Mouse (Mus musculus) spleen, postnatal 4 days (tissue): Measurements from ENCODE around the gene Med27.

ENCODE experiments used
- DNase-seq, 2 experiments: peaks; one replicate each; pipeline ENCODE4 v3.0.0; 2022; ENCODE audit warnings: low spot score in 2 of 2

Med27 gene

DNA sequence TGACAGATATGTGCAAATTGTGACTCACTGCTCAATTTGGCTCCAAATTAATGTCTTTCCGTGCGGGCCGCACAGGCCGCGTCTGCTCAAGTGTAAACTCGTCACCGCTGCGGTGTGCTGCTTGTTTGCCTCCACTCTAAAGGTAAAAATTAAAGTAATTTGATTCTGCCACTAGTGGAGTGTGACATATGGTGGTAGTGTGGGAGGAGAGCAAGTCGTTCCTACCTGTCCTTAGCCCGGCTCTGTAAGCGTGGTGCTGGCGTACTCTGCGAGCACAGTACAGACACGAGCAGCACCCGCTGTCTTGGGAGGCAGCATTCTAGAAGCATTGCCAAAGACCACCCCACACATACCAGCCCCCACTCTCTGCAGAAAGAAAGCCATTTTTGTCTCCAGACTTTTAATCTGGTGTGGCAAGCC lies 121.9 kb downstream of the Med27 start:
- DNase-seq = no peak

GRCm38 (mm10) chr2:29472952-29473437 lies 126.4 kb downstream of the Med27 start:
- DNase-seq = no peak

- no peak for DNase-seq
These were observed 127.3 kb downstream of the Med27 start for GRCm38 (mm10) chr2:29473907-29474306.

DNA sequence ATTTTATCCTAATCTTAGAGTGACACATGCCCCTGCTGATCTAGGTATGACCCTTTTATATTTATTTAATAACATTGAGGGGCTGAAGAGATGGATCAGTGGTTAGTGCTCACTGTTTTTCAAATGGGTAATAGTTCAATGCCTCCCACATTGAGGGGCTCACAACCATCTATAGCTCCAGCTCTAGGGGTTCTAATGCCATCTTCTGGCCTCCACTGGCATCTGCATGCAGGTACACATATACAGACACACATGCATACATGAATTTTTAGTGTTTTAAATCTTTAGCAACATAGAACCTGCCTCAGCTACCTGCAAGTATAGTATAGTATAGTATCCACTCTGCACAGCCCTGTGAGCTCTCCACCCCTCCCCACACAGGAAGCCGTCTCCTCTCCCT lies 130.1 kb downstream of the Med27 start:
- no peak for DNase-seq

- DNase-seq = no peak
These were observed 135.2 kb downstream of the Med27 start for GRCm38 (mm10) chr2:29481856-29482255.

DNA sequence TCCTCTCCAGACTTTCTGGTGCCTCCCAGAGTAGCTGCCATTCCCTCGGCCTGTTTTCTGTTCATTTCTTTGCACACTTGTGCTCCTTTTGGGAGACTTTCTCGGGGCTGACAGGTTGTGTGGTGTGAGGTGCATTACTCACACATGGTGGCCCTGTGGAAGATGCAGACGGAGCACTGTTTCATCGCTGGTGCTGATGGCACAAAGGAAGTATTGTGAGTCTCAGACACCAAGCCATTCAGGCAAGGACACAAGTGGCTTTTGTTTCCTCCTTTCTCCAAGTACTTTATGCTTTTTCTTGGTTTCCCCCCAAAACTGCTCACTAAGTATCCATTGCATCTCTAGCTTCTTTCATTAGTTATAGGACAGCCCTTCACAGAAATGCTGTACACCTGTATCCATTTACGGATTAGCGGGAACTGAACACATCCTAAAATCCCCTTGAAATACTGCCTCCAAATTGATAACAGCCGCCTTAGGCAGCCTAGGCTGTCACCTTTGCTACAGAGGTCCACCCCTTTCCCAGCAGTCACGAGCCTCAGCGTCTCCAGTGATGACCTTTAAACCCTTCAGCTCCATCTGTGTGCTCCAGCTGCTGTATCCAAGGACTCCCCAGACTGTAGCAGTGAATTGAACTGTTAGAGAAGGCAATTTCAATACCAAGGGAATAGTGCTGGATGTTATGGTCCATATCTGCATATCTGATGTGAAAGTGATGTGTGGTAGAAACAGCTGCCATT lies 136.5 kb downstream of the Med27 start:
- no peak for DNase-seq

DNA sequence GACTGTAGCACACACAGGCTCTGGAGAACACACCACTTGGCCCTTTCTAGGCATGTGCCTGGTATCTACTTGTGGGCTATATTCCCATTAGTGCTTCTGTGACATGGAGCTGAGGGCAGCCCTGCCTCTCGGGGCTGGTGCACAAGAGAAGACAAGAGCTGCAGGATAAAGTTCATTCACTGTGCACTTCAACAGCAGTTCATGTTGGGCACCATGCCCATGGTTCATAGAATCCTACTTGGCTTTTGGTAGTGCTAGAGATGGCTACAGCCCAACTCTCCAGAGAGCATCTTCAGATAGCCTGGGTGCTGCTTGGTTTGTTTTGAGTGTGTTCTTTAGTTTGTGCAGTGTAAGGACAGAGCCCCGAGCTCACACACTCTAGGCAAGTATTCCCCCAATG lies 138.9 kb downstream of the Med27 start:
- DNase-seq = no peak

DNA sequence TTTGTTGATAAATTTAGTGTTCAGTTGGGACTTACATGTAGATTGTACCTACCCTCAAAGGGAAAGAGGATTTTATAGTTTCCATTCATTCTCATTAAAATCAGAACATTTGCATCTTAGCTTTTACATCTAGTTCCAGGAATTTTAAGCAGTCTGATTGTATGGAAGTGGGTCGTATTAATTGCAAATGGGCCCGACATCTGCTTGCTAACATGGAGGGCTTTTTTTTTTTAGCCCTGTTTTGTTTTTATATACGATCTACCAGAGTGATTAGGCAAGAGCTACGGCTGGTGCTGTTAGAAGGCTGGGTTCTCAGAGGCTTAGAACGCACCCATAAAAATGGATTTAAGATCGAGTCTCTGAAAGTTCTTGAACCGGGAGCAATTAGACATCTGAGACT lies 139.9 kb downstream of the Med27 start:
- DNase-seq = no peak

- DNase-seq = no peak
These were observed 141.0 kb downstream of the Med27 start for GRCm38 (mm10) chr2:29487652-29488051.

DNA sequence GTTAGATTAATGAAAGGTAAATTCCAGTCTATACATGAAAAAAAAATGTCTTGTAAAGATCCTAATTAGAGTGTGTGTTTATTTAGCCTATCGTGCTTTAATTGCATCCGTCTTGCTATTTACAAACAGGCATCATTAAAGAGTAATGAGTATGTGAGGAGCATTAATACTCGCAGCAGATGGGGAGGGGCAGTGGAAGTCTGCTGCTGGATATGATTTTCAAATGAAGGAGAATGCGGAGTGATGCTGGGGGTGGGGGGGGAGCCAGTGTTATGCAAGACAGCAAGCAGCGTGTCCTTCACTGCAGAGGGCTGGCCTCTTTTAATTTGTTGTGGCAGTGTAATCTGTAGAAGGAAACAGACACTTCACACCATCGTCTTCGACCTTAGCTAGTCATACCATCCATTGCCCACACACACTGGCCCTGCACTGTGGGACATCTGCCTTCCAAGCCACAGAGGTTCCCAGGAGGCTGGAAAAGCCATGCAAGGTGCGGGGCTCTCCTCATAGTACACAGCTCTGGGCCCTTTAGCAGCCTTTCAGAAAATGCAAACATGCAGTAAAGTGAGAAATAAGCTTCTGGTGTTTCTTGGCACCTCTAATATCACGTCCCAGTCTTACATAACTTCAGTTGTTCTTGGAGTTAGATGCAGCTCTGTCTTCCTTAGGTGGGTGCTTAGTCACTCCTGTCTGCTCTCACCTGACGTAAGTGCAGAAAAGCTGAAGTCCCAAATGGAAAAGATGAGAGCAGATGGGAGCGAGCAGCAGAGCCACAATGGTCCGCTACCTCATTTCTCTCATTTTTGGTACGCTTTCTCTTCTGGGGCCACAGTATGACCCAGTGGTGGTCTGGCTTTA lies 142.0 kb downstream of the Med27 start:
- DNase-seq = no peak

DNA sequence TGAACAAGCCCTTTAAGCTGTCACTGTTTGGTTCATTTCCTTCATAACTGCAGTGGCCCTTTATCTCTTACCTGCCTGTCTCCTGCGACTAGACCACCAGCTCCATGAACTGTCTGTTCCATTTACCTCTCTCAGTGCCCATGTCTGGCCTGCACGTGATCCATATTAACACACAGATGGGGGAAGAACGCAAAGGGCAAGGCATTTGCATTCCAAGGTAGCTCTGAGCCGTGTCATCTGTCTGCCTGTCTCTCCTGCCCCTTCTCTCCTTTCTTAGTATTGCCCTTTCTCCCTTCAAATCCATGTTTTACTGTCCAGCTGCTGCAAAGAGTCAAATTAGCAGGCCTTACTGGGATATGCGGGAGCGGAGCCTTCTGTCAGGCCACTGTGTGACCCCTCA lies 145.0 kb downstream of the Med27 start:
- no peak for DNase-seq

- DNase-seq = no peak
These were observed 146.9 kb downstream of the Med27 start for GRCm38 (mm10) chr2:29493396-29494031.

DNA sequence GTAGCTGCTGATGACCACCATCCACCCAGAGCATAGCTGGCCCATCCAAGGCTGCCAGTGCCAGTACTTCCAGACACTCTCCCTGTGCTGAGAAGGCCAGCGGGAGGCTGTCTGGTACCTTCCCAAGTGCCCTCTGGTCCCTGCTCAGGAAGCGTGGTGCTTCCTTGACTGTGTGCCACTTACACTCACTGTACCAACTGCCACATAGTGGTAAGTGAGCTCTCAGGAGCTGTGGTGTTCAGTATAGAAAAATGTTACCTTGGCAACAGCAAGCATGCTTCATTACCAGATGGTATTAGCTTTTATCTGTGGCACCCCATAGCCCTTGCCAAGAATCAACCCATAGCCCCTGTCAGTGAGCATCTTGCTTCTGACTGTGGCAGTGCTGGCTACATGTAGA lies 148.7 kb downstream of the Med27 start:
- no peak for DNase-seq

DNA sequence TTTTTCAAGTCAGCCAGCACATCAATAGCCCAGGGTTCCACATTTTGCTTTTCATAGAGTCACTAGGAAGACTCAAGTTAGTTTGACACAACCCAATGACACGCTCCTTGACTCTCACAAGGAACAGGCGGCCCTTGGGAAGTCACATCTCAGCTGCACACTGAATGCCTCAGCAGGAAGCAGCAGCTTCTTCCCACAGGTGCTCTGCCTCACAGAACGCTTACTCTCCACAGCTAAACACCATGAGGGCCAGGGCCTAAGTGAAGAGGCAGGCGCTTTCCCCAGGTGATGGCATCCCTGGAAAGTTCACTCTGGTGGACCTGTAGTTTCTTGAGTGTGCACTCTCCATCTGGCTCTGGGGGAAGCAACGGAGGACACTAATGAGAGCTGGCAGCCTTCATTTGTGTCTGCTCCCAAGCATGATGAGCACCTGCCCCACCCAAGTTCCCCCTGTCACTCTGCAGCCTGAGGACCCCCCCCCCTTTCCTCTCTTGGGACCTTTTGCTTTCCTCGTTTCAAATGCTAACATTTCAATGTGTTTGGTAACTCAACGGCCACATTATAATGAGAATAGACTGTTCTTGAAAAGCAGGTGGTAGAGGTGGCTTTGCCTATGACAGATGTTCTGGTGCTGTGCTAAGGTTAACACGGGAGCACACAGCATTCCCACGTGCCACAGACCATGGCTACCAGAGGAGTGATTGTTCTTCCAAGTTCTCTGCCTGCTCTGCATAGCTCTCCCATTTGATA lies 154.2 kb downstream of the Med27 start:
- no peak for DNase-seq

DNA sequence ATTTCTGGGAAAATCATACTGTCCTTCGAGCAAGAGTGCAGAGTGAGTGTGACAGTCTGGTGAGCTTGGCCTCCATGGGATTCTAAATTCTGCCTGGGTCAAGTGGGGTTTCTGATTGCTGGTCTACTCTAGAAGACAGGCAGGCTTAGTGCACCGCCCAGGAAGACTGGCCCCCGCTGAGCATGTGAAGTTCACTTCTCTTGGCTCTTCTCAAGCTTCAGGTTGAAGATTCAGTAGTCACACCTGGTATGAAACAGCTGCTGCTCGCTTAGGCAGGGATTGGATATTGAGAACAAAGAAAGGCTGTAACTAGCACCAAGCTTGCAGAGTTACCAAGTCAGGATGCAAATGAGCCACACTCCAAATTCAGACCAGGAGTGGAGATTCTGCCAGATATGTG lies 154.8 kb downstream of the Med27 start:
- DNase-seq = no peak

GRCm38 (mm10) chr2:29504848-29505247 lies 158.2 kb downstream of the Med27 start:
- DNase-seq = no peak

DNA sequence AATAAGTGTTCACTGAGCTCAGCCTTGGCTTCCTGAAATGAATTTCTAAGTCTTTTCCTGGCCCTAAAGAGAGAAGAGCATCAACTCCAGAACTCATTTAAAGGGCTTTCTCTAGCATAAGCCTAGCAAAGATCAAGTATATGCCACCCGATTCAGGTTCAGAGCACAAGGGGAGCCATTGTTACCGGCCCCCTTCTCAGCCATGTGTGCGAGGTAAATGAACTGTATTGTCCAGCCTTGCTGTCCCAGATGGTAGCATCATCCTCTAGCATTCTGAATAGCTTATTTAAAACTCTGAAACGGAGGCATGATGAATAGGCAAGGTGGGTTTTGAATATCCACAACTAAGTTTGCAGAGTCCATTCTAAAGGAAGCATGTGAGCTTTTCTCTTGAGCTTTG lies 159.8 kb downstream of the Med27 start:
- no peak for DNase-seq

- no peak for DNase-seq
These were observed 166.5 kb downstream of the Med27 start for GRCm38 (mm10) chr2:29513131-29513530.

DNA sequence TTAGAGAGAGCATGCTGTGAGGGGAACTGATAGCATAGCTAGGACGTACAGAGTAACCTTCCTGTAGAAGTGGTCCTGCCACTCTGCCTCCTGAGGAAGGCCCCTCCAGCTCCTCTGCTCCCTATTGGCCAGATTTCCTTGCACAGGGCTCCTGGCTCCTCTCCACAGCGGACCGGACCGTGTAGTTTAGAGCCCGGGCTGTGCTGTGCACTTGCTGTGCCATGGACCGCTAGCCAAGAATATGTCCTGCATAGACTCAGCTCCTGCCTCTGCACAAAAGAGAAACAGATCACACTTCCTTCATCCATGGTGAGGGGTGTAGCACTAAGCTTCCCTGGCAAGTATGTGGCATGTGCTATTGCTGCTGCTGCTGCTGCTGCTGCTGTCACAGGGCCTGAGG lies 168.2 kb downstream of the Med27 start:
- DNase-seq = no peak

DNA sequence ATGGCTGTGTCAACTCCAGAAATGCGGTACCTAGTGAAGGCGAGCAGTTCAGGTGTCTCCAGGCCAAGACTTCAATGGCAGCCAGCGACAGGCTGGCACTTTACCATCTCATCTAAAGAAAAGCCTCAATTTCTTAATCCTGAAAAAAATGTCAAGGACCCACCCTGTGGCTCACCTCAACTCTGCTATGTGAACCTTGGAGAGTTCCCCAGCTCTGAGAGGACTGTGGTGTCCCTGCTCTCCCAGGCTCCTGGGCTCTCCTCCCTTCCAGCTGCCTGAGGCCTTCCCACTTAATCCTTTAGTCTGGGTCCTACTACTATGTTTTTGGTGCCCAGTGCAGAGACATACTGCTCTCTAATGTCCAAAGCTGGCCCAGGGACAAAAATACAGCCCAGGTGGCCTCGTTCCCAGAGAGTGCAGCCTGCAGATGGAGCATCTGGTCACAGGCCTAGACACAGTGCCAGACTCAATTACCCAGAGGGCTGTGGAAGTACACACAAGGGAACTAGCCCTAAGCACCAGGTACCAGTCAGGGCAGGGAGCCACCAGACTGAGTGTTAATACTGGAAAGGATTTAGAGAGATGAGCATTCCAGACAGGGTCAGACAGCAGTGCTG lies 169.3 kb downstream of the Med27 start:
- DNase-seq = no peak

DNA sequence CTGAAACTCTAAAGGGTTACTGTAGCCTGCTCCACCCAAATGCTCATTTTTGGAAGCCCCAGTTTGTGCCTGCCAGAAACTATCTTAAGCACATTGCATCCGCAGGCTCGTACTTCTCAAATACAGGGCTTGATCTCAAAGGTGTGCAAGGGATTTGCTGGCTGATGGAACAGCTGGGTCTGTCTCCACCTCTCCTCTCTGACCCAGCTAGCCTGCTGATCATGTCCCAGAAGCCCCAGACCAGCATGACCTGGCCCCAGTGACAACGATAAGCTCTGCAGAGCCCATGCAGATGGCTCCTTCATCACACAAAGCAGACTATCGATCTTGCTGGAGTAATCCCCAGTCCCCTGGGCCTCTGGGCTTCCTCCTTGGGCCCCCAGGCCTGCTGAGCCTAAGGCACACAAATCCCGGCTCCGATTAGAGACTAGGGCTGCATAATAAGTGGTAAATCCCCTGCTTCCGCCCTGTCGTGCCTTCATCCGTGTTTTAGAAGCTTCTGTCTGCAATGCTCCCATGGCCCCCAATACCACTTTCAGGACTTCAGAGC lies 170.1 kb downstream of the Med27 start:
- DNase-seq = no peak
